Mouse (Mus musculus): ENCODE measurements around the gene Htr5b.
A peak's percentile ranks its signal among the peaks of the same experiment; 100 is the strongest.

Gene Htr5b

DNA sequence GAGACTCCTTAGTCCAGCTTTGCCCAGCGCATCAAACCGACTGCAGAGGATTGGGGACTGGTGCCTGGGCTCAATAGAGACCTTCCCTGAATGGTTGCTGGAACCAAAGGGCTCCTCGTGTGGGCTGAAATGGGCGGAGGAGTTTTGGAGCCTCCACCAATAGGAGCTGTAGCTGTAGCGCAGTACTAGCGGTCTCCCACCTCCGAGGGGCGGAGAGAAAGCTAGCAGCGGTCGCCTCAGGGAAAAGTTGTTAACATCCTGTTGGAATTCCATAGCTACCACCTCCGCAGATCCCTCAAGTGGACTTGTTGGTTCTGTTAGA lies at the start of gene Htr5b:
TSS of gene Htr5b (minus strand) at position 67 of the 322 bp plus-strand sequence.
- peak; percentile 26 to 31 for DNase-seq (ENCODE audit: low spot score in 2 of 2)

DNA sequence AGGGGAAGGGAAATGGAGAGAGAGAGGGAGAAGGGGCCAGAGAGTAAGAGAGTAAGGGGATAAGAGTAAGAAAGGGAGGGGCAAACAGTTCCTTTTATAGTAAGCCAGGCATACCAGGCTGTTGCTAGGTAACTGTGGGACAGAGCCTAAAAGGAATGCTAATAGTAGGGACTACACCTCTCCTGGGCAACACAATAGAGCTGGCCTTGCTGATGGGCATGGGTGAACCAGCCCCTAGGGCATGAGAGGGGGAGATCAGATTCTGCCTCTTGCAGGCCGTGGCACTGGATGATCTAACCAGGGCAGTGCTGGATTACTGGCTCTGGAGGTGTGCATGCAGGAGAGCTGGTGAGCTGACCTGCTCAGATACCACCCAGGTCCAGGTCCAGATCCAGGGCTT lies 49.2 kb upstream of the Htr5b start:
- no peak for DNase-seq (ENCODE audit: low spot score in 2 of 2)

- peak; percentile 24 to 25 for DNase-seq (ENCODE audit: low spot score in 2 of 2)
Observed at GRCm38 (mm10) chr1:121570522-121570921, 42.3 kb upstream of the Htr5b start.

DNA sequence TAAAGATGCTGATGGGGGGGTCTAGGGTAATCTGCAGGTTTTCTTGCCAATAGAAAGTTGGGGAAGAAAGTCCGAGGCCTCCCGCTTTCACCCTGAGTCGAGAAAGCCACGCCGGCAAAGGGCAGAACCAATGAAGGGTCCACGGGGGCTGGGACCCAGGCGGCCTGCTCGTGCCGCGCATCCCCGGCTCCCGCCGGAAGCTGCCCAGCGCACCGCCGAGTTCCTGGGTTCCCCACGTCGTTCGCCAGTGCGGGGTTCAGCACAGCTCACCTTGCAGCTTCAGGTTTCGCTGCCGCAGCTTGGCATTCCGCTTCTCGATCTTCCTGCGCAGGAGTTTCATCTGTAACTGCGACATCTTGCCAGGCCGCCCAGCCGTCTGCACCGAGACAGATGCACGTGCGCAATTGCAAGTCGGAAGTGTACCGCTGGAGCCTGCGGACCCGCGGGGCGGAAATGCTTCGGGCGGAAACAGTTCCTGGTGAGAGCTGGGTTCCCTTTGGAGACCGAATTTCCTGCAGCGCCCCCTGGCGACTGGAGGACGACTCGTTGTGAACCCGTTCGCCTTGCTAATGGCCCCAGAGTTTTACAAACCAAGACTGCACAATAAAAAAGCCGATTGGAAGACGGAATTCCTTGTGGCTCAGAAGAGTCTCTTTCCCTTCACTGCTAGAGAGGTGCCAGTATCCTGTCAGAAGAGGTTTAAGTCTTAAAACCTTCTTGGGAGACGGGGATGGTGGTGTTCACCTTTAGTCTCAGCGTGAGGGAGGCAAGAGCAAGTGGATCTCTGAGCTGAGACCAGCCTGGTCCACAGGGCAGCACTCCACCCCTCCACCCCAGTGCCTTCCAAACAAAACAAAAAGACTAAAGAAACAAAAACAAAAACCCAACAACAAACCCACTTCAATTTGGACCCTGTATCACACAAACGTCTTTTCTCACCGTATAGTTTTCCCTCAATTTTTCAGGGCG lies 39.5 kb upstream of the Htr5b start, which contains the start of gene Ddx18:
TSS of gene Ddx18 (minus strand) at position 469 of the 969 bp plus-strand sequence.
- DNase-seq (ENCODE audit: low spot score in 2 of 2): peak; percentile 96 to 99

- no peak for DNase-seq (ENCODE audit: low spot score in 2 of 2)
Observed at GRCm38 (mm10) chr1:121557861-121558260, 29.6 kb upstream of the Htr5b start.

GRCm38 (mm10) chr1:121551457-121551835 lies 23.2 kb upstream of the Htr5b start:
- peak; percentile 36 to 51 for DNase-seq (ENCODE audit: low spot score in 2 of 2)

DNA sequence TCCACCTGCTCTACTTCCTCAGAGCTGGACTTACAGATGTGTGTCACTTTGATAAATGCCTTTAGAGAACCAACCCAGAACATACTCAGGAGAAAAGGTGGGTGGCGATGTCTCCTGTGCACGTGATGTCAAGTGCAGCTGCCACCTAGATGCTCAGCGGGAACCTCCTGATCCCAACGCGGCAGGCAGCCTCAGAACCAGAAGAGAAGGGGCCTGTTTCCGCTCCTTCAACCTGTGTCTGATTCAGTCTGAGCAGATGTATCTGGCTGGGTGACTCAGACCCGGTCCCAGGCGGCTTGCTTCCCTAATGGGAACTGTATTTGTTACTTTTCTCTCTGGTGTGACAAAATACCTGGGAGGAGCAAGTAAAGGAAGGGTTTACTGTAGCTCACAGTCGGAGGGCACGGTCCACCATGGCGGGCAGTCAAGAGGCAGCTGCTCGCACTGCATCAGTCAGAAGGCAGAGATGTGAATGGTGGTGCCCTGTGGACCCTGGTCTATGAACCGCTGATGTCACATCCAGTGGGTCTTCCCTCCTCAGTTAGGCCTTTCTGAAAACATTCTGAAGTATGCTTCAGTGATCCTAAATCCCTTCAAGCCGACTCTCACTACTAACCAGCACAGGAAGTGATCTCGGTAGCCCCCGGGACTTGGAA lies 22.7 kb upstream of the Htr5b start:
- DNase-seq (ENCODE audit: low spot score in 2 of 2): peak; percentile 11 to 28

- peak in 1 of 2 experiments; percentile 33 for DNase-seq (ENCODE audit: low spot score in 2 of 2)
Observed at GRCm38 (mm10) chr1:121549456-121549855, 21.2 kb upstream of the Htr5b start.

DNA sequence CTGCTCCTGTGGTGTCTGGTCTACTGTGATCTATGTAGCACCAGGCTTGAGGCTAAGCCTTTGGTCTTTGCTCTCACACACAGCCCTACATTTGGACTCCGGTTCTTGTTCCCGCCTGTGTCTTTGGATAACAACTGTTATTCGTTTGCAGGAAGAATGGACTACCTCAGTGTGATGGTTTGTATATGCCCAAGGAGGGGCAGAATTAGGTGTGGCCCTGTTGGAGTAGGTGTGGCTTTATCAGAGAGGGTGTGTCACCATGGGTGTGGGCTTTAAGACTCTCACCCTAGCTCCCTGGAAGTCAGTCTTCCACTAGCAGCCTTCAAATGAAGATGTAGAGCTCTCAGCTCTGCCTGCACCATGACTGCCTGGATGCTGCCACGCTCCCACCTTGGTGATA lies 20.4 kb upstream of the Htr5b start:
- DNase-seq (ENCODE audit: low spot score in 2 of 2): no peak

DNA sequence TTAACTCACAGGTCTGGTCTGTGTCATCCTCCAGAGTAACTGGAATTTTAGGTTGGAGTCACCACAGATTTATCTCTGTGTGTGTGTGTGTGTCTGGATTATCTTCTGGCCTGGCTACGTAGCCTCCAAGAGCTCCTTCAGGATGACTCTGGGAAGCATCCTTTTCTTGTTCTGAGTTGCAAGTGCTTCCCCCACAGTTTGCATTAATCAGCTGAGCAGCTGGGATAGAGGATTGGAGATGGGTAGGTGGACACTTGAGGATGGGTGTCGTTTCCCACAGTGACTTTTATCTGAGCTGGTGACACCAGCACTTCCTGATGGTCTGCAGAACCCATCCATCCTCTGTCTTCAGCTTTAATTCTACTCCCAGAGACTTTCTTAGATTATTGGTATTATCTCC lies 18.6 kb upstream of the Htr5b start:
- DNase-seq (ENCODE audit: low spot score in 2 of 2): peak; percentile 38 to 39

DNA sequence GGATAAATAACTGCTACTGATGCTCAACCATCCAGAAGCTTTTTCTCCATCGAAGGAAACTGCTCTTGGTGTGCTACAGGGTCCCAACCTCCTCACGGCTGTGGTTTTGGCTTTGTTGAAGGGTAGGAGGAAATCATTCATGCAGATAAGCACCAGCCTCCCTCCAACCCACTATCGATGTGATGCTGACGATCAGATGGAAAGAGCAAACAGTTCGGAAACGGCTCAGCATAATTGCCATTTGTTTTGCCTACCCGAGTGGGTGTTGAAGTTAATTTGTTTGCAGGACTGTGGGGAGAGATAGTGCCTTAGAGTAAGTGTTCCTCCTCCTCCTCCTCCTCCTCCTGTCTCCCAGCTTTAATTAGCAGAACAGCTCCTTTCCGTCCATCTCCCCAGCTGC lies 12.1 kb upstream of the Htr5b start:
- peak in 1 of 2 experiments; percentile 41 for DNase-seq (ENCODE audit: low spot score in 2 of 2)

DNA sequence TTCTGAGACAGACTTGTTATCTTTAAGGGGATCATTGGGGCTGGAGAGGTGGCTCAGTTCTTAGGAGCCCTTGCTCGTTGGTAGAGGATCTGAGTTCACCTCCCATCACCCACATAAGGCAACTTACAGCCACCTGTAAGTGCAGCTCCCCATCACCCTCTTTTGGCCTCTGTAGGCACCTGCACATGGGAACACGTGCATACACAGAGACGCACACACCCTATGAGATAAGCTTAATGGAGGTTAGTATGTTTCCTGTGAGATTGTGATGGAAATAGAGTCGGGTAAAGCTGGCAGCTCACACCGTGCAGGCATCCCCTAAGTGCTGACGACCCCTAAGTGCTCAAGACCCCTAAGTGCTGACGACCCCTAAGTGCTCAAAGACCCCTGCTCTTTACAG lies 3.2 kb upstream of the Htr5b start:
- no peak for DNase-seq (ENCODE audit: low spot score in 2 of 2)

DNA sequence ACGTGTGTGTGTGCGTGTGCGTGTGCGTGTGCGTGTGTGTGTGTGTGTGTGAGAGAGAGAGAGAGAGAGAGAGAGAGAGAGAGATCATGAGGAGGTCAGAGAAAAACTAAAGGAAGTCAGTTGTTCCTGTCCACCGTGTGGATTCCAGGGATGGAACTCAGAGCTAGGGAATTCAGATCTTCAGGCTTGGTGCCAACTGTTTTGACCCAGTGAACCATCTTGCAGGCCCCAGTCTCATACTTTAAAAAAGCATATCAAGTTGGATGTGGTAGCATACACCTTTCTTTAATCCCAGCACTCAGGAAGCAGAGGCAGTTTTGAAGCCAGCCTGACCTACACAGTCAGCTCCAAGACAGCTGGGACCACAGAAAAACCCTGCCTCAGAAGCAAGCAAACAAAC lies 1.0 kb upstream of the Htr5b start:
- no peak for DNase-seq (ENCODE audit: low spot score in 2 of 2)

DNA sequence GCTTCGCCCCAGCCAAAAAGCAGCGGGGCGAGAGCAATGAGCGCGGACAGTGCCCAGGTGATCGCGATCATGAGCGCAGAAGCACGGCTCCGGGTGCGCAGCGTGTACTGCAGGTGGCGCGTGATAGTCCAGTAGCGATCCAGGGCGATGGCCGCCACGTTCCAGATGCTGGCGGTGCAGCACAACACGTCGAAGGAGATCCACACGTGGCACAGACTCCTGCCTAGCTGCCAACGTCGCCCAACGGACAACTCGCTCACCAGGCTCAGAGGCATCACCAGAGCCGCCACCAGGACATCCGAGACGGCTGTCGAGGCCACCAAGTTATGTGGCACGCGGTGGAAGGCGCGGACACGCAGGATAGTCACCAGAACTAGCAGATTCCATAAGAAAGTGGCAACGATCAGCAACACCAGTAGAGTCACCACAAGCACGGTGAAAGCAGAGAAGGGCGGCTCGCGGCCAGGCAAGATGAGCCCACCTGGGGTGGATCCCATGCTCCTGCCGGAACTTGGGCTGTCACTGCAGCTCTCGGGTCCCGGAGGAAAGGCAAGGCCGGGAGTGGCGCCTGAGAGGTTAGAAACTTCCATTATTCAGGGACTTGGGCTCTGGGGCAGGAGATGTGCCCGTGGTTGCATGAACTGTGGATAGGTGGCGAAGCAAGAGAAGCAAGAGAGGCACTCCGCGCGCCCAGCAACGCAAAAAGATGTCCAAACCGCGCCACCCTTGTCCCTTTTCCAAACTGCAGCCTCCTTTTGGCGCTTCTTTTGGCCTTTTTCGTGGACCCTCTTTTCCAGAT lies 466 bp downstream of the Htr5b start:
- peak; percentile 22 to 31 for DNase-seq (ENCODE audit: low spot score in 2 of 2)

GRCm38 (mm10) chr1:121527061-121527460 lies 1.2 kb downstream of the Htr5b start:
- DNase-seq (ENCODE audit: low spot score in 2 of 2): peak; percentile 51 to 60

DNA sequence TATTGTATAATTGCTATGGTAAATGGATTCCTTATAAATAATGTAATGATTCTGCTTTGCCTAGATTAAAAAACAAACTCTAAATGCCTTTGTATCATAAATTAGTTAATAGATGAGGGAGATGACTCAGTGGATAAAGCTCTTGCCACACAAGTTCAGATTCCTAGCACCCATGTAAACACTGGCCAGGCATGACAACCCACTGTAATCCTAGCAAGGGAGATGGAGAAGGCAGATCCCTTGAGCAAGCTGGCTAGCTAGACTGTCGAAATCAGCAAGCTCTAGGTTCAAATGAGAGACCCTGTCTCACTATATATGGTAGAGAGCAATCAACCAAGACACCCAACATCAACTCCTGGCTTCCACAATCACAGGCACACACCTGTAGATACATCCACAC lies 9.7 kb downstream of the Htr5b start:
- no peak for DNase-seq (ENCODE audit: low spot score in 2 of 2)

GRCm38 (mm10) chr1:121511966-121512365 lies 16.3 kb downstream of the Htr5b start:
- no peak for DNase-seq (ENCODE audit: low spot score in 2 of 2)

GRCm38 (mm10) chr1:121511186-121511585 lies 17.1 kb downstream of the Htr5b start:
- DNase-seq (ENCODE audit: low spot score in 2 of 2): no peak

DNA sequence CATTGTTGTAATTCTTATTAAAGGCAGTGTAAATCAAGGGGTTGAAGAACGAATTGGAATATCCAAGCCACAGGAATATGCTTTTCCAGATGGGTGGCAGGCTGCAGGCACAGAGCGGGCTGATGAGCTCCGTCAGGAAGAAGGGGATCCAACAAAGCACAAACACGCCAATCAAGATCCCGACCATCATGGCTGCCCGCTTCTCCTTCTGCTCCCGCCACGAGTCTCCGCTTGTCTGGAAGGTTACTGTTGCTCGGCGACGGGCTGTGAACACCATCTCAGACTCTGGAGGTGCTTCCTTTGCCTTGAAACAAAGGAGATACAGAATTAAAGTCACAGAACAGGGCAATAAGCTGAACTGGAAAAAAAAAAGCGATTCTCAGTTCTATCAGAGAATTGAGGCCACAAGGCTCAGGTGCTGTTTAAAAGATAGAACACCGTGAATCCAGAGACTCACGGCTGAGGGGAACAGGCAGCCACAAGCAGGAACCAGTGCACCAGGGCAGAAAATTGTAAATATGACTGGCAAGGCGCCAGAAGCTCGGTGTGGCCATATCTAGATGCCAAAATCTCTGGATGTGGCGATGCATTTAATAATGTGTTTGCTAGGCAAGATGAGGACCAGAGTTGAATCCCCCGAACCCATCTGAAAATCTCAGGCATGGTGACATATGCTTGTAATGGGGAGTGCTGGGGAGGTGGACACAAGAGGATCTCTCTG lies 17.7 kb downstream of the Htr5b start:
- no peak for DNase-seq (ENCODE audit: low spot score in 2 of 2)

DNA sequence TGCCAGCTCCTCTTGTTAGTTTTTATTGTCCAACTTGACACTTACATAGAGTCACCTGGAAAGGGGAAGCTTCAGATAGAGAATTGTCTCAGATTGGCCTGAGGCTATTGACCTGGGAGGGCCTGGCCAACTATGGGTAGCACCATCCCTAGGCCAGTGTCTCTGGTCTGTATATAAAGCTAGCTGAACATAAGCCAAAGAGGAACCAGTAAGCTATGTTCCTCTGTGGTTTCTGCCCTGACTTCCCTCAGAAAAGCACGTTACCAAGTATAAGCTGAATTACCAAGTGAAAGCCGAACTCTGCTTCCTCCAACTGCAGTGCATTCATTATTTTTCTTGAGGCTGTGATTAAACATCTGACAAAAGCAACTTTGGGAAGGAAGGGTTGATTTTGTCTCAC lies 19.5 kb downstream of the Htr5b start:
- DNase-seq (ENCODE audit: low spot score in 2 of 2): no peak

- DNase-seq (ENCODE audit: low spot score in 2 of 2): no peak
Observed at GRCm38 (mm10) chr1:121497093-121497492, 31.2 kb downstream of the Htr5b start.

Data from right cerebral cortex, adult 2 months (tissue).